Mouse (Mus musculus) neural tube, embryonic 14.5 days (tissue): ENCODE measurements around the gene Zfp36l2. TPM values are rescaled to one million over a fixed set of nuclear protein-coding genes. Genes with fewer than 3 reads are reported as not detected.

Experiments used
- ATAC-seq: fragments of 200-750 bp; cut with Nextera tagmentation; 2 replicates; pipeline ENCODE4 v1.8.0; 2017; ENCODE audit warnings: low read depth, mild to moderate bottlenecking, moderate TSS enrichment, moderate library complexity
- H3K27ac ChIP-seq: fragments of 300-500 bp; sonication (generic); 2 replicates; pipeline ENCODE4 v1.5.1; 2014; ENCODE audit warnings: low read depth, mild to moderate bottlenecking, control low read depth, low read length, moderate library complexity, mixed read lengths
- H3K27me3 ChIP-seq: fragments of 300-500 bp; sonication (generic); 2 replicates; pipeline ENCODE4 v1.6.1; 2014; ENCODE audit warnings: low read length; ENCODE audit not compliant: control insufficient read depth, insufficient read depth
- H3K36me3 ChIP-seq: fragments of 300-500 bp; sonication (generic); 2 replicates; pipeline ENCODE4 v1.6.1; 2014; ENCODE audit warnings: low read length, mixed read lengths; ENCODE audit not compliant: control insufficient read depth, insufficient read depth
- H3K4me1 ChIP-seq: fragments of 300-500 bp; sonication (generic); 2 replicates; pipeline ENCODE4 v1.6.1; 2014; ENCODE audit warnings: low read length; ENCODE audit not compliant: control insufficient read depth, insufficient read depth
- H3K4me2 ChIP-seq: fragments of 300-500 bp; sonication (generic); 2 replicates; pipeline ENCODE4 v1.6.1; 2014; ENCODE audit warnings: mild to moderate bottlenecking, low read depth, low read length, control low read depth
- H3K4me3 ChIP-seq: fragments of 300-500 bp; sonication (generic); 2 replicates; pipeline ENCODE4 v1.5.1; 2014; ENCODE audit warnings: low read depth, low read length, control low read depth, mixed read lengths
- H3K9ac ChIP-seq: fragments of 300-500 bp; sonication (generic); replicated peaks from 2 replicates; pipeline ENCODE4 v1.6.1; 2014; ENCODE audit warnings: low read depth, mild to moderate bottlenecking, control low read depth, low read length, mixed read lengths
- H3K9me3 ChIP-seq: fragments of 300-500 bp; sonication (generic); 2 replicates; pipeline ENCODE4 v1.6.1; 2016; ENCODE audit warnings: low read length; ENCODE audit not compliant: control insufficient read depth
- WGBS: fragments of 180-500 bp; shearing (Covaris S2); extraction: QIAGEN DNeasy Blood & Tissue Kit; methylation state at CpG from one replicate; pipeline ENCODE4 v1.1.7; 2014; 5-methylcytosine and 5-hydroxymethylcytosine counted together
- polyA plus RNA-seq: library from polyadenylated mRNA; unstranded; fragments of >200 nt; fragmentation: Nextera tagmentation; extraction: Ambion mirVana; gene quantifications from 2 replicates; pipeline ENCODE4 v1.2.1, GENCODE M21; 2014

Gene Zfp36l2
- polyA plus RNA-seq, 1 experiment from 2014 or later: 4.8 TPM

- Histone ChIP-seq H3K27me3 (peaks cover 6% of the 10 kb centered on the region; the same call in 1 of the 2 replicates), H3K36me3 (no peaks in the 10 kb centered on the region), H3K4me1 (peaks cover 5% of the 10 kb centered on the region; the same call in 1 of the 2 replicates), H3K9me3 (no peaks in the 10 kb centered on the region), H3K27ac (peak overlapping the region; percentile 45), H3K4me2 (peak overlapping the region; percentile 25), H3K4me3 (no peak overlapping the region), H3K9ac (no peak overlapping the region)
- ATAC-seq: no peak
- 23% methylated on average over 16 of the region's 16 CpGs for WGBS
Measured at GRCm38 (mm10) chr17:84182311-84183271, 5.2 kb downstream of the Zfp36l2 start.

GRCm38 (mm10) chr17:84181502-84182310 lies 6.0 kb downstream of the Zfp36l2 start:
- WGBS: 65% methylated on average over 18 of the region's 18 CpGs
- no peak overlapping the region for H3K9ac ChIP-seq
- H3K36me3 ChIP-seq: no peaks in the 10 kb centered on the region
- no peak for ATAC-seq
- H3K4me1 ChIP-seq: peaks cover 5% of the 10 kb centered on the region; the same call in 1 of the 2 replicates
- H3K4me2 ChIP-seq: peak overlapping the region; percentile 4; the same call in 1 of the 2 replicates
- H3K4me3 ChIP-seq: no peak overlapping the region
- peaks cover 3% of the 10 kb centered on the region; the same call in 1 of the 2 replicates for H3K27me3 ChIP-seq
- peak overlapping the region; percentile 45 for H3K27ac ChIP-seq
- H3K9me3 ChIP-seq: no peaks in the 10 kb centered on the region

- Histone ChIP-seq H3K9ac (no peak overlapping the region), H3K36me3 (no peaks in the 10 kb centered on the region), H3K27ac (no peak overlapping the region), H3K4me2 (no peak overlapping the region), H3K4me1 (peaks cover under 1% of the 10 kb centered on the region; the same call in 1 of the 2 replicates), H3K9me3 (no peaks in the 10 kb centered on the region), H3K4me3 (no peak overlapping the region), H3K27me3 (no peaks in the 10 kb centered on the region)
- no peak for ATAC-seq
- WGBS: 39% methylated on average over 11 of the region's 11 CpGs
Measured at GRCm38 (mm10) chr17:84180715-84181501, 6.8 kb downstream of the Zfp36l2 start.

GRCm38 (mm10) chr17:84179973-84180365 lies 7.8 kb downstream of the Zfp36l2 start:
- 78% methylated on average over 4 of the region's 4 CpGs for WGBS
- no peak overlapping the region for H3K27ac ChIP-seq
- H3K9ac ChIP-seq: no peak overlapping the region
- no peaks in the 10 kb centered on the region for H3K9me3 ChIP-seq
- no peaks in the 10 kb centered on the region for H3K4me1 ChIP-seq
- no peak overlapping the region for H3K4me2 ChIP-seq
- no peaks in the 10 kb centered on the region for H3K27me3 ChIP-seq
- H3K36me3 ChIP-seq: no peaks in the 10 kb centered on the region
- no peak overlapping the region for H3K4me3 ChIP-seq
- ATAC-seq: no peak

GRCm38 (mm10) chr17:84179026-84179972 lies 8.4 kb downstream of the Zfp36l2 start:
- H3K36me3 ChIP-seq: no peaks in the 10 kb centered on the region
- H3K9me3 ChIP-seq: no peaks in the 10 kb centered on the region
- no peaks in the 10 kb centered on the region for H3K4me1 ChIP-seq
- H3K4me3 ChIP-seq: no peak overlapping the region
- H3K4me2 ChIP-seq: no peak overlapping the region
- no peaks in the 10 kb centered on the region for H3K27me3 ChIP-seq
- 86% methylated on average over 17 of the region's 17 CpGs for WGBS
- ATAC-seq: no peak
- H3K9ac ChIP-seq: no peak overlapping the region
- H3K27ac ChIP-seq: no peak overlapping the region

- Histone ChIP-seq H3K4me3 (no peak overlapping the region), H3K9ac (no peak overlapping the region), H3K4me2 (no peak overlapping the region), H3K27me3 (no peaks in the 10 kb centered on the region), H3K36me3 (no peaks in the 10 kb centered on the region), H3K27ac (no peak overlapping the region), H3K9me3 (no peaks in the 10 kb centered on the region), H3K4me1 (no peaks in the 10 kb centered on the region)
- WGBS: 7% methylated on average over 8 of the region's 8 CpGs
- no peak for ATAC-seq
Measured at GRCm38 (mm10) chr17:84177481-84177880, 10.3 kb downstream of the Zfp36l2 start.

GRCm38 (mm10) chr17:84176446-84176845 lies 11.3 kb downstream of the Zfp36l2 start:
- WGBS: 89% methylated on average over 7 of the region's 7 CpGs
- no peaks in the 10 kb centered on the region for H3K4me1 ChIP-seq
- H3K27me3 ChIP-seq: no peaks in the 10 kb centered on the region
- no peak overlapping the region for H3K9ac ChIP-seq
- no peak overlapping the region for H3K4me3 ChIP-seq
- H3K4me2 ChIP-seq: no peak overlapping the region
- no peak for ATAC-seq
- no peak overlapping the region for H3K27ac ChIP-seq
- no peaks in the 10 kb centered on the region for H3K36me3 ChIP-seq
- no peaks in the 10 kb centered on the region for H3K9me3 ChIP-seq

- WGBS: 99% methylated on average over 17 of the region's 17 CpGs
- Histone ChIP-seq H3K27ac (no peak overlapping the region), H3K9me3 (no peaks in the 10 kb centered on the region), H3K27me3 (no peaks in the 10 kb centered on the region), H3K9ac (no peak overlapping the region), H3K36me3 (no peaks in the 10 kb centered on the region), H3K4me1 (no peaks in the 10 kb centered on the region), H3K4me2 (no peak overlapping the region), H3K4me3 (no peak overlapping the region)
- ATAC-seq: no peak
Measured at GRCm38 (mm10) chr17:84175196-84175595, 12.6 kb downstream of the Zfp36l2 start.
